Mouse (Mus musculus) liver, adult 2 months (tissue): ENCODE measurements around the gene Kif1c.

Source experiments
- CTCF ChIP-seq: fragments of 200-500 bp; IDR thresholded peaks from 2 replicates; pipeline ENCODE4 v1.5.1; 2011; ENCODE audit warnings: low read depth, low read length, control low read depth
- POLR2A ChIP-seq: fragments of 200-500 bp; IDR thresholded peaks from 2 replicates; pipeline ENCODE4 v1.6.1; 2011; ENCODE audit warnings: low read length, control low read depth; ENCODE audit not compliant: insufficient read depth; ENCODE audit errors: extremely low read depth

DNA sequence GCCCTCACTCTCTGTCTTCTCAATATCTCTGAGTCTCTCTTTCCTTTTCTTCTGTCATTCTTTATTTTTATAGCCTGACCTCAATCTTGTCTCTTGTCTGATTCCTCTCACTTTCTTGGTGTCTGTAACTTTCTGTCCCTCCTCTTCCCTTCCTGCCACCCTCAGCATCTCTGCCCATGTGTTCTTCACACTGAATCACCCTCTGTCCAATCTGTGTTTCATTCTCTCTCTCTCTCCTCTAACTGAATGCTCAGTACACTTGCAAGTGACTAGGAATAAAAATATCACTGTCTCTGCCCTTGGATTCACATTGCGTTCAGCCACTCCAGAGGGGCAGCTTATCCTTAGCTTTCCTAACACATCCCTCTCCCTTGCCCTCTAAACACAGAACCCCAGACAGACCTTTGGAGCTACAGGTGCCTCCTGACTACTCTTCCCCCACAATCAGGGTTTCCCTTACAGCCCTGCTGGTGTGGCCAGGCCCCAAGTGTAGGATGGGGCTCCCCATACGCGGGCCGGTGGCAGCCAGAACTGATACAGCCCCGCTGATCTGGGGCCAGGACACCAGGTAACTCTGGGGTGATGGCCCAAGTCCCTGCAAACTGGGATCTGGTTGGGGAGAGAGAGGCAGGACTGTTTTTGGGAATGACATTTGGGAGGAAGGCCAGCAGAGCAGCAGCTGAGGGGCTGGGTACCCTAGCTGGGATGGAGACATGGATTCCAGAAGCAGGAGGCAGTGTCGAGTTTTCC is 1.8 kb downstream of the Kif1c start:
- no peak for TF ChIP-seq POLR2A
- TF ChIP-seq CTCF = no peak
